Mouse (Mus musculus): ENCODE results near the gene Paqr4. TPM values are rescaled to one million over a fixed set of nuclear protein-coding genes. Genes with fewer than 3 reads are reported as not detected.
"Not testable (repeated sequence)": the region's sequence is repeated elsewhere in the genome, so short reads cannot be mapped to it uniquely, and the experiment has no call there.

Paqr4 gene
- polyA plus RNA-seq, 1 experiment from 2014 or later = 8.0 TPM

GRCm38 (mm10) chr17:23772219-23772556 lies 31.5 kb upstream of the Paqr4 start:
- H3K4me1 ChIP-seq (replicated peaks) = peaks cover 21% of the 10 kb centered on the region
- H3K4me2 ChIP-seq; H3K9ac ChIP-seq; ATAC-seq (ENCODE audit: insufficient read depth); H3K27me3 ChIP-seq; H3K4me3 ChIP-seq (replicated peaks); H3K9me3 ChIP-seq (replicated peaks); H3K27ac ChIP-seq (replicated peaks); H3K36me3 ChIP-seq (replicated peaks): not testable (repeated sequence)
- 73% methylated on average over 2 of the region's 2 CpGs for WGBS (ENCODE audit: insufficient replicate concordance)

GRCm38 (mm10) chr17:23771284-23772218 lies 30.9 kb upstream of the Paqr4 start, which contains the start of gene Flywch1:
Flywch1 (minus strand) TSS chr17:23771602.
- ATAC-seq (ENCODE audit: insufficient read depth) = peak; percentile 97
- Histone ChIP-seq H3K27ac (replicated peaks) (peak within 1 kb of the TSS; percentile 76), H3K36me3 (replicated peaks) (no peaks in the 10 kb centered on the region), H3K9ac (peak within 1 kb of the TSS; percentile 91), H3K4me2 (peak within 1 kb of the TSS; percentile 90), H3K9me3 (replicated peaks) (no peaks in the 10 kb centered on the region), H3K4me1 (replicated peaks) (peaks cover 21% of the 10 kb centered on the region), H3K27me3 (no peaks in the 10 kb centered on the region), H3K4me3 (replicated peaks) (peak within 1 kb of the TSS; percentile 87)
- WGBS (ENCODE audit: insufficient replicate concordance) = 3% methylated on average over 58 of the region's 58 CpGs

- 3% methylated on average over 19 of the region's 19 CpGs for WGBS (ENCODE audit: insufficient replicate concordance)
- Histone ChIP-seq H3K9ac (peak overlapping the region; percentile 91), H3K4me1 (replicated peaks) (peaks cover 21% of the 10 kb centered on the region), H3K4me3 (replicated peaks) (peak overlapping the region; percentile 87), H3K36me3 (replicated peaks) (no peaks in the 10 kb centered on the region), H3K9me3 (replicated peaks) (no peaks in the 10 kb centered on the region), H3K27me3 (no peaks in the 10 kb centered on the region), H3K27ac (replicated peaks) (peak overlapping the region; percentile 76), H3K4me2 (peak overlapping the region; percentile 90)
- ATAC-seq (ENCODE audit: insufficient read depth) = peak; percentile 16
Measured at GRCm38 (mm10) chr17:23770896-23771283, 30.2 kb upstream of the Paqr4 start.

GRCm38 (mm10) chr17:23770493-23770892 lies 29.8 kb upstream of the Paqr4 start:
- Histone ChIP-seq H3K27me3 (no peaks in the 10 kb centered on the region), H3K27ac (replicated peaks) (no peak overlapping the region), H3K9me3 (replicated peaks) (no peaks in the 10 kb centered on the region), H3K9ac (peak overlapping the region; percentile 91), H3K4me1 (replicated peaks) (peaks cover 21% of the 10 kb centered on the region), H3K36me3 (replicated peaks) (no peaks in the 10 kb centered on the region), H3K4me3 (replicated peaks) (peak overlapping the region; percentile 87), H3K4me2 (peak overlapping the region; percentile 90)
- no peak for ATAC-seq (ENCODE audit: insufficient read depth)
- 27% methylated on average over 2 of the region's 2 CpGs for WGBS (ENCODE audit: insufficient replicate concordance)

- Histone ChIP-seq H3K4me3 (replicated peaks) (no peak overlapping the region), H3K9ac (no peak overlapping the region), H3K4me2 (no peak overlapping the region), H3K36me3 (replicated peaks) (no peaks in the 10 kb centered on the region), H3K27ac (replicated peaks) (no peak overlapping the region), H3K9me3 (replicated peaks) (no peaks in the 10 kb centered on the region), H3K4me1 (replicated peaks) (no peaks in the 10 kb centered on the region), H3K27me3 (no peaks in the 10 kb centered on the region)
- ATAC-seq (ENCODE audit: insufficient read depth) = no peak
- 81% methylated on average over 11 of the region's 11 CpGs for WGBS (ENCODE audit: insufficient replicate concordance)
Measured at GRCm38 (mm10) chr17:23762976-23763375, 22.3 kb upstream of the Paqr4 start.

- Histone ChIP-seq H3K4me2 (no peak overlapping the region), H3K27ac (replicated peaks) (no peak overlapping the region), H3K27me3 (no peaks in the 10 kb centered on the region), H3K4me3 (replicated peaks) (no peak overlapping the region), H3K9me3 (replicated peaks) (no peaks in the 10 kb centered on the region), H3K36me3 (replicated peaks) (no peaks in the 10 kb centered on the region), H3K4me1 (replicated peaks) (no peaks in the 10 kb centered on the region), H3K9ac (no peak overlapping the region)
- WGBS (ENCODE audit: insufficient replicate concordance) = 68% methylated on average over 3 of the region's 3 CpGs
- no peak for ATAC-seq (ENCODE audit: insufficient read depth)
Measured at GRCm38 (mm10) chr17:23761155-23761554, 20.5 kb upstream of the Paqr4 start.

- Histone ChIP-seq H3K36me3 (replicated peaks) (no peaks in the 10 kb centered on the region), H3K27ac (replicated peaks) (no peak overlapping the region), H3K9me3 (replicated peaks) (no peaks in the 10 kb centered on the region), H3K4me1 (replicated peaks) (no peaks in the 10 kb centered on the region), H3K9ac (no peak overlapping the region), H3K4me3 (replicated peaks) (no peak overlapping the region), H3K27me3 (no peaks in the 10 kb centered on the region), H3K4me2 (no peak overlapping the region)
- WGBS (ENCODE audit: insufficient replicate concordance) = 82% methylated on average over 9 of the region's 9 CpGs
- ATAC-seq (ENCODE audit: insufficient read depth) = no peak
Measured at GRCm38 (mm10) chr17:23760231-23760630, 19.6 kb upstream of the Paqr4 start.

- no peaks in the 10 kb centered on the region for H3K36me3 ChIP-seq (replicated peaks)
- H3K9me3 ChIP-seq (replicated peaks) = no peaks in the 10 kb centered on the region
- 81% methylated on average over 8 of the region's 8 CpGs for WGBS (ENCODE audit: insufficient replicate concordance)
- no peak overlapping the region for H3K4me3 ChIP-seq (replicated peaks)
- no peak for ATAC-seq (ENCODE audit: insufficient read depth)
- H3K4me2 ChIP-seq = no peak overlapping the region
- no peaks in the 10 kb centered on the region for H3K4me1 ChIP-seq (replicated peaks)
- H3K27ac ChIP-seq (replicated peaks) = no peak overlapping the region
- no peak overlapping the region for H3K9ac ChIP-seq
- H3K27me3 ChIP-seq = no peaks in the 10 kb centered on the region
Measured at GRCm38 (mm10) chr17:23758801-23759200, 18.1 kb upstream of the Paqr4 start.

- Histone ChIP-seq H3K36me3 (replicated peaks) (no peaks in the 10 kb centered on the region), H3K4me3 (replicated peaks) (no peak overlapping the region), H3K27ac (replicated peaks) (no peak overlapping the region), H3K9me3 (replicated peaks) (no peaks in the 10 kb centered on the region), H3K9ac (no peak overlapping the region), H3K4me1 (replicated peaks) (no peaks in the 10 kb centered on the region), H3K4me2 (no peak overlapping the region), H3K27me3 (no peaks in the 10 kb centered on the region)
- 79% methylated on average over 9 of the region's 9 CpGs for WGBS (ENCODE audit: insufficient replicate concordance)
- no peak for ATAC-seq (ENCODE audit: insufficient read depth)
Measured at GRCm38 (mm10) chr17:23757581-23757980, 16.9 kb upstream of the Paqr4 start.

GRCm38 (mm10) chr17:23755689-23756088 lies 15.0 kb upstream of the Paqr4 start:
- no peaks in the 10 kb centered on the region for H3K4me1 ChIP-seq (replicated peaks)
- no peaks in the 10 kb centered on the region for H3K27me3 ChIP-seq
- H3K4me3 ChIP-seq (replicated peaks) = no peak overlapping the region
- no peaks in the 10 kb centered on the region for H3K36me3 ChIP-seq (replicated peaks)
- H3K9me3 ChIP-seq (replicated peaks) = no peaks in the 10 kb centered on the region
- no peak overlapping the region for H3K4me2 ChIP-seq
- ATAC-seq (ENCODE audit: insufficient read depth) = no peak
- no peak overlapping the region for H3K27ac ChIP-seq (replicated peaks)
- WGBS (ENCODE audit: insufficient replicate concordance) = 48% methylated on average over 13 of the region's 13 CpGs
- H3K9ac ChIP-seq = no peak overlapping the region

- no peak for ATAC-seq (ENCODE audit: insufficient read depth)
- Histone ChIP-seq H3K36me3 (replicated peaks) (no peaks in the 10 kb centered on the region), H3K9me3 (replicated peaks) (no peaks in the 10 kb centered on the region), H3K4me2 (peak overlapping the region; percentile 61), H3K4me1 (replicated peaks) (peaks cover 22% of the 10 kb centered on the region), H3K27me3 (peaks cover 44% of the 10 kb centered on the region), H3K4me3 (replicated peaks) (peak overlapping the region; percentile 46), H3K9ac (no peak overlapping the region), H3K27ac (replicated peaks) (no peak overlapping the region)
- WGBS (ENCODE audit: insufficient replicate concordance) = 62% methylated on average over 11 of the region's 11 CpGs
Measured at GRCm38 (mm10) chr17:23749400-23750191, 8.9 kb upstream of the Paqr4 start.

Data from liver, embryonic 15.5 days (tissue).